Mouse (Mus musculus) hindbrain, embryonic 11.5 days (tissue): Measurements from ENCODE around the gene Nosip. TPM values are rescaled to one million over a fixed set of nuclear protein-coding genes. Genes with fewer than 3 reads are reported as not detected.
"Not testable (repeated sequence)": the region's sequence is repeated elsewhere in the genome, so short reads cannot be mapped to it uniquely, and the experiment has no call there.

Experiments used
- ATAC-seq: fragments of 200-750 bp; cut with Nextera tagmentation; 2 replicates; pipeline ENCODE4 v1.8.0; 2017; ENCODE audit warnings: mild to moderate bottlenecking, moderate TSS enrichment, moderate library complexity; ENCODE audit not compliant: low FRiP score
- DNase-seq: peaks from one replicate; pipeline ENCODE4 v3.0.0-alpha.2; 2015; ENCODE audit warnings: low spot score
- H3K27ac ChIP-seq: fragments of 300-500 bp; sonication (generic); 2 replicates; pipeline ENCODE4 v1.5.1; 2014; ENCODE audit warnings: mild to moderate bottlenecking, low read depth, low read length
- H3K27me3 ChIP-seq: fragments of 300-500 bp; sonication (generic); 2 replicates; pipeline ENCODE4 v1.6.1; 2014; ENCODE audit warnings: mild to moderate bottlenecking, low read length, moderate library complexity, mixed read lengths; ENCODE audit not compliant: control insufficient read depth, insufficient read depth
- H3K36me3 ChIP-seq: fragments of 300-500 bp; sonication (generic); 2 replicates; pipeline ENCODE4 v1.6.1; 2014; ENCODE audit warnings: mild to moderate bottlenecking, low read length, moderate library complexity, mixed read lengths; ENCODE audit not compliant: control insufficient read depth, insufficient read depth
- H3K4me1 ChIP-seq: fragments of 300-500 bp; sonication (generic); replicated peaks from 2 replicates; pipeline ENCODE4 v1.6.1; 2014; ENCODE audit warnings: low read length, mixed read lengths; ENCODE audit not compliant: control insufficient read depth, insufficient read depth
- H3K4me2 ChIP-seq: fragments of 300-500 bp; sonication (generic); replicated peaks from 2 replicates; pipeline ENCODE4 v1.6.1; 2014; ENCODE audit warnings: mild to moderate bottlenecking, low read depth, low read length
- H3K4me3 ChIP-seq: fragments of 300-500 bp; sonication (generic); 2 replicates; pipeline ENCODE4 v1.5.1; 2014; ENCODE audit warnings: low read depth, low read length
- H3K9ac ChIP-seq: fragments of 300-500 bp; sonication (generic); 2 replicates; pipeline ENCODE4 v1.6.1; 2014; ENCODE audit warnings: low read depth, low read length
- H3K9me3 ChIP-seq: fragments of 300-500 bp; sonication (generic); 2 replicates; pipeline ENCODE4 v1.6.1; 2016; ENCODE audit warnings: low read length; ENCODE audit not compliant: control insufficient read depth
- WGBS: fragments of 180-500 bp; shearing (Covaris S2); extraction: QIAGEN DNeasy Blood & Tissue Kit; methylation state at CpG from one replicate; pipeline ENCODE4 v1.1.7; 2014; 5-methylcytosine and 5-hydroxymethylcytosine counted together
- microRNA counts: library from miRNA; unstranded; fragments of <30 nt; microRNA quantifications from one replicate; lab custom pipeline; 2015
- polyA plus RNA-seq: library from polyadenylated mRNA; unstranded; fragments of >200 nt; fragmentation: Nextera tagmentation; extraction: Ambion mirVana; gene quantifications from 2 replicates; pipeline ENCODE4 v1.2.1, GENCODE M21; 2014

Gene Nosip
- polyA plus RNA-seq, 1 experiment from 2014 or later = 58.2 TPM

DNA sequence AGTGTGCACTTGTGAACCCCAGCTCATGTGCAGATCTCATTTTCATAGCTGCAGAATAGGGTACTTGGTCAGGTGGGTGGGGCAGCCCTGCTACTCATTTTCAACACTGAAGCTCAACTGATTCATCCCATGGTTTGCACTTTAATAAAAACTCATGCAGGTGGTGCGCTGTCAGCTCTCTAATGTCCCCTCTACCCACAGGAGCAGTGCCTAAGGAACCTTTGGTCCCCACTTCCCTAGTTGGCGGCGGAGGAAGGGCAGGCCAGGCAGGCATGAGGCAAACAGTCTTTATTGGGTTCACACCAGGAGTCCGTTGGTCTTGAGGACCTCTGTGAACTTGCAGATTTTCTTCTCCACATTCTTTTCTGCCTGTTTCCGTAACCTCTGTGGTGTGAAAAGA is 63.4 kb downstream of the Nosip start:
- not testable (repeated sequence) for H3K27me3 ChIP-seq, H3K4me2 ChIP-seq, H3K4me1 ChIP-seq, H3K9me3 ChIP-seq, H3K9ac ChIP-seq, DNase-seq, ATAC-seq, H3K27ac ChIP-seq
- Histone ChIP-seq H3K36me3 (peaks cover 39% of the 10 kb centered on the region), H3K4me3 (peak overlapping the region; percentile 6; the same call in 1 of the 2 replicates)
- WGBS = 61% methylated on average over 5 of the region's 5 CpGs

DNA sequence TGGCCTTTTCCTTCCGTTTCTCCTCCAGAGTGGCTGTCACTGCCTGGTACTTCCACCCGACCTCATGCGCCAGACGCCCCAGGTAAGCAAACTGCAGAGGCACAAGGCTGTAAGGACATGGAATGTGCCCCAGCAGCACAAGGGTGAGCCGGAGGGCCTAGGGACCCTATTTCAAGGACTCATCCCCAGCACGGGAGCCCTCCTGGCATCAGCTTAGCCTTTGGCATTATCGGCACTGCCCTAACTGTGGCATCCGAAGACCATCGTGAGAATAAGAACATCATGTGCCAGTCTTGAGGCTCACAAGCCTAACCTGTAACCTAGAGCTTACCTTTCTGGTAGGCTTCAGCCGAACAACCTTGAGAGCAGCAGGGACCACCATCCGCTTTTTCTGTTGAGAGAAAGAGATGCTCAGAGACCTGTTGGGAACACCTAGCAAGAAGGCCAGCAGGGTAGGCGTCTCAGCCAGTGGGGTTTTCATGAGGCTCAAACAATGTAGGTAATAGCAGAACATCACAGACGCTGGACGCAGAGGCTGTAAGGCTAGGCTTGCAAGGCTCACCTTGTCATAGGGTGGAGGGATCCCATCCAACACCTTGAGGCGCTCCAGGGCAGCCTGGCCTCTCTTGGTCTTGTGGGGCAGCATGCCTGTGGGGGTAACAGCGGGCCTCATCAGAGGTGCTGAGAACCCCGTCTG is 64.1 kb downstream of the Nosip start:
- Histone ChIP-seq H3K4me1 (peaks cover 8% of the 10 kb centered on the region), H3K9me3 (no peaks in the 10 kb centered on the region), H3K36me3 (peaks cover 35% of the 10 kb centered on the region), H3K4me3 (peak overlapping the region; percentile 99; the same call in 1 of the 2 replicates), H3K9ac (peak overlapping the region; percentile 100; the same call in 1 of the 2 replicates), H3K4me2 (peak overlapping the region; percentile 93), H3K27ac (peak overlapping the region; percentile 84; the same call in 1 of the 2 replicates), H3K27me3 (no peaks in the 10 kb centered on the region)
- no peak for ATAC-seq
- WGBS = 78% methylated on average over 17 of the region's 17 CpGs
- DNase-seq = no peak

DNA sequence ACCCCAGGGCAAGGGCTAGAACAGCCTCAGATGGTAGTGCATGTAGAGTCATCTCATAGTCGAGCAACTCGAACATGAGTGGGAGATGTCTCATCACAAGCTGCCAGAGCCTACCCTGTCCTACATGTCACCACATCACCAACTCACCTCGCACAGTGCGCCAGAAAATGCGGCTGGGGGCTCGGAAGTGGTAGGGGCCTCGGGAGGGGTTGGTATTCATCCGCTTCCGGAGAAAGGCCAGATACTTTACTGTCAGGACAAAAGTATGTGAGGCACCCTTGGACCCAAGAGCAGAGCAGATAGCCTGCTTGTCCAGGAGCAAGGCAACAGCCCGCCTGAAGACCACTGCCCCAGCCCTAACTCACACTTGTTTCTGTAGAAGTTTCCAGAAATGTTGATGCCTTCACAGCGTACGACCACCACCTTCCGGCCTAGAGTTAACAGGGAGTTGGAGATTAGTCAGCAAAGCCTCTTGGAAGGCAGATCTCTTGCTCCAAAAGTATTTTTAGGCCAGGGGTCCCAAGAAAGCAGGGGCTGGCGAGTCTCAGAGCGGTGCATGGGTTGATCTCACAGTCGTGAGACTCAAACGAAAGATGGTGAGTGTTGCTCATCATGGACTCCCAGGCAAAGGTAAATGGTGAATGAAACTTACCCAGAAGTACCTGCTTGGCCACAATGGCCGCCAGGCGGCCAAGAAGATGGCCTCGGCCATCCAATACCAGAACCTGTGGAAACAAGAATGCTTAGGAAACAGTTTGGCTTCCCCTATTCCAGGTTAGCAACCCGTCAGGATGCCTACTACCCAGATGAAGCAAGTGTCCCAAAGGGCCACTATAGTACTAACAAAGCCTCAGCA is 64.8 kb downstream of the Nosip start:
- Histone ChIP-seq H3K4me1 (peaks cover 8% of the 10 kb centered on the region), H3K27me3 (no peaks in the 10 kb centered on the region), H3K9me3 (no peaks in the 10 kb centered on the region), H3K27ac (peak overlapping the region; percentile 84), H3K4me3 (peak overlapping the region; percentile 99), H3K36me3 (peaks cover 27% of the 10 kb centered on the region), H3K4me2 (peak overlapping the region; percentile 93), H3K9ac (peak overlapping the region; percentile 100)
- DNase-seq = peak; percentile 34
- no peak for ATAC-seq
- WGBS = 60% methylated on average over 21 of the region's 21 CpGs

MicroRNAs encoded within 50 kb of the gene (microRNA counts, 519-probe panel; counts per million panel counts)
- microRNA mmu-miR-150 (lab: Ali Mortazavi, UCI) = 1,684 counts per million, percentile 3 among the panel's probes with 10 or more counts

Other genes starting within 250 kb of the Nosip start
- gene Nup62, start 246.3 kb upstream of the Nosip start, polyA plus RNA-seq = 44.2 and 62.3 TPM in 2 replicates
- 0.60 and 1.7 TPM in 2 replicates for gene Il4i1, start 246.0 kb upstream of the Nosip start, polyA plus RNA-seq
- 1.9 and 2.0 TPM in 2 replicates for gene Atf5, start 245.8 kb upstream of the Nosip start, polyA plus RNA-seq
- gene Akt1s1, start 213.4 kb upstream of the Nosip start, polyA plus RNA-seq = 31.7 and 38.0 TPM in 2 replicates
- 60.9 and 65.5 TPM in 2 replicates for gene Tbc1d17, start 213.3 kb upstream of the Nosip start, polyA plus RNA-seq
- gene Pnkp, start 205.3 kb upstream of the Nosip start, polyA plus RNA-seq = 26.3 and 27.6 TPM in 2 replicates
- gene Ptov1, start 192.6 kb upstream of the Nosip start, polyA plus RNA-seq = 314 and 331 TPM in 2 replicates
- 72.7 and 76.2 TPM in 2 replicates for gene Med25, start 169.7 kb upstream of the Nosip start, polyA plus RNA-seq
- 13.9 and 18.7 TPM in 2 replicates for gene Fuz, start 166.3 kb upstream of the Nosip start, polyA plus RNA-seq
- 82.7 and 85.0 TPM in 2 replicates for gene Ap2a1, start 132.9 kb upstream of the Nosip start, polyA plus RNA-seq
- gene Tsks, start 119.2 kb upstream of the Nosip start, polyA plus RNA-seq = 0.09 and 0.14 TPM in 2 replicates
- 23.4 and 23.5 TPM in 2 replicates for gene Cpt1c, start 87.6 kb upstream of the Nosip start, polyA plus RNA-seq
- gene Prmt1, start 75.9 kb upstream of the Nosip start, polyA plus RNA-seq = 249 and 259 TPM in 2 replicates
- gene Irf3, start 64.8 kb upstream of the Nosip start, polyA plus RNA-seq = 59.6 and 63.9 TPM in 2 replicates
- gene Bcl2l12, start 63.7 kb upstream of the Nosip start, polyA plus RNA-seq = 54.2 and 56.8 TPM in 2 replicates
- gene Scaf1, start 46.1 kb upstream of the Nosip start, polyA plus RNA-seq = 44.0 and 49.6 TPM in 2 replicates
- gene Rras, start 44.5 kb upstream of the Nosip start, polyA plus RNA-seq = 21.2 and 21.6 TPM in 2 replicates
- gene Prr12, start 9.5 kb upstream of the Nosip start, polyA plus RNA-seq = 13.0 and 16.0 TPM in 2 replicates
- gene Prrg2, start 248 bp downstream of the Nosip start, polyA plus RNA-seq = 15.7 and 17.1 TPM in 2 replicates
- gene Rcn3, start 29.8 kb downstream of the Nosip start, polyA plus RNA-seq = 134 and 149 TPM in 2 replicates
- gene Fcgrt, start 41.4 kb downstream of the Nosip start, polyA plus RNA-seq = 12.9 and 13.2 TPM in 2 replicates
- gene Rps11, start 62.0 kb downstream of the Nosip start, polyA plus RNA-seq = 1,346 and 1,389 TPM in 2 replicates
- 1,145 and 1,168 TPM in 2 replicates for gene Rpl13a, start 66.3 kb downstream of the Nosip start, polyA plus RNA-seq
- gene Gm45713, start 73.8 kb downstream of the Nosip start, polyA plus RNA-seq = 0.47 TPM in 1 of 2 replicates, not detected in the other
- 1.5 and 1.6 TPM in 2 replicates for gene Flt3l, start 74.0 kb downstream of the Nosip start, polyA plus RNA-seq
- gene Pih1d1, start 91.9 kb downstream of the Nosip start, polyA plus RNA-seq = 105 TPM in 2 replicates
- gene Aldh16a1, start 92.2 kb downstream of the Nosip start, polyA plus RNA-seq = 20.8 and 28.6 TPM in 2 replicates
- 0.51 and 1.1 TPM in 2 replicates for gene Slc17a7, start 101.5 kb downstream of the Nosip start, polyA plus RNA-seq
- not detected in 2 replicates for gene Gfy, start 117.1 kb downstream of the Nosip start, polyA plus RNA-seq
- not detected in 2 replicates for gene Pth2, start 118.6 kb downstream of the Nosip start, polyA plus RNA-seq
- 0.31 and 0.40 TPM in 2 replicates for gene Ccdc155, start 142.5 kb downstream of the Nosip start, polyA plus RNA-seq
- gene Dkkl1, start 149.7 kb downstream of the Nosip start, polyA plus RNA-seq = 1.6 and 1.7 TPM in 2 replicates
- 229 and 242 TPM in 2 replicates for gene Tead2, start 153.3 kb downstream of the Nosip start, polyA plus RNA-seq
- 1.1 and 2.5 TPM in 2 replicates for gene Cd37, start 176.7 kb downstream of the Nosip start, polyA plus RNA-seq
- 0.14 and 0.32 TPM in 2 replicates for gene Slc6a16, start 178.7 kb downstream of the Nosip start, polyA plus RNA-seq
- gene Slc6a21, start 215.1 kb downstream of the Nosip start, polyA plus RNA-seq = not detected in 2 replicates